Mouse (Mus musculus): ENCODE results near the gene Thoc5. TPM values are rescaled to one million over a fixed set of nuclear protein-coding genes. Genes with fewer than 3 reads are reported as not detected.

Thoc5 gene
- 42.3 and 44.1 TPM in 2 replicates for polyA plus RNA-seq (2016; fragmentation: Nextera tagmentation; extraction: Ambion mirVana)

GRCm38 (mm10) chr11:4894848-4895816, at the start of gene Thoc5:
Gene Thoc5, plus strand, starts transcription at chr11:4895320.
- peak; percentile 88 for ATAC-seq (ENCODE audit: insufficient number of reproducible peaks, insufficient read depth, low FRiP score, low TSS enrichment)
- Histone ChIP-seq H3K4me3 (peak within 1 kb of the TSS; percentile 73), H3K9ac (peak within 1 kb of the TSS; percentile 75), H3K9me3 (no peaks in the 10 kb centered on the region), H3K4me1 (peaks cover 4% of the 10 kb centered on the region), H3K27ac (peak within 1 kb of the TSS; percentile 74), H3K36me3 (peaks cover 36% of the 10 kb centered on the region), H3K4me2 (replicated peaks) (peak within 1 kb of the TSS; percentile 72), H3K27me3 (no peaks in the 10 kb centered on the region)
- 3% methylated on average over 52 of the region's 52 CpGs for WGBS

GRCm38 (mm10) chr11:4848483-4849248, 46.5 kb upstream of the Thoc5 start:
- H3K4me3 ChIP-seq: peak overlapping the region; percentile 99
- peak overlapping the region; percentile 84 for H3K27ac ChIP-seq
- H3K4me2 ChIP-seq (replicated peaks): peak overlapping the region; percentile 66
- H3K4me1 ChIP-seq: peaks cover 14% of the 10 kb centered on the region
- H3K36me3 ChIP-seq: no peaks in the 10 kb centered on the region
- H3K9ac ChIP-seq: peak overlapping the region; percentile 95
- no peaks in the 10 kb centered on the region for H3K9me3 ChIP-seq
- H3K27me3 ChIP-seq: no peaks in the 10 kb centered on the region
- WGBS: under 1% methylated on average over 50 of the region's 50 CpGs
- ATAC-seq (ENCODE audit: insufficient number of reproducible peaks, insufficient read depth, low FRiP score, low TSS enrichment): peak; percentile 44

DNA sequence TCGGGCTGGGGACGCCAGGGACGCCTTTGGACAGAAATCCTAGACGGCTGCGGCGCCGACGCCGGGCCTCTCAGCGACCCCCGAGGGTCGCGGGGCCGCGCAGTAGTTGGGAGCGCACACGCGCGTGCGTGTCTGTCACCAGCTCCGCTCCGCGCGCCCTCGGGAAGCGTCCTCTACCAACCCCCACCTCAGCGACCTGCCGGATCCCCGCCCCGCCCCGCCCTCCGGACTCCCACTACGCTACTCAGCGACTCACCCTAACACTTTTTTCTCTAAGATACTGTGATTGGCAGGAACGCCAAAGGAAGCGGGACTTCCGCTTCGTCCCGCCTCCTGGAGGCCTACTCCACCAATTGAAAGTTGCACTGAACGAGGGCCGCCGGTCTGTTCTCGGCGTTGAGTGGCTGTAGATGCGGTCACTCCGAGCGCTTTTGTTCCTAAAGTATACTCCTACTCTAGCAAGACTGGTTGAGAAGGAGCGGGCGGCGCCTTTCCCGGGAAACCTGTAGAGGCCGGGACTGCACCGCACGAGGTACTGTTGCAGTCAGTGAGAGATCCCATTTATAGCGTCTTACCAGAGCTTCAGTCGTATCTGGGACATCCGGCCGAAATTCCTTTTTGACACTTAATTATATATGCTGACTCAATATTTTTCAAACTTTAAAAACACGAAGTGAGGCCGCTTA, 45.7 kb upstream of the Thoc5 start, which contains the start of gene Nf2:
Gene Nf2, minus strand, starts transcription at position 279 of the 686 bp plus-strand sequence.
- Histone ChIP-seq H3K27ac (peak within 1 kb of the TSS; percentile 84), H3K27me3 (no peaks in the 10 kb centered on the region), H3K4me3 (peak within 1 kb of the TSS; percentile 99), H3K9ac (peak within 1 kb of the TSS; percentile 95), H3K4me1 (peaks cover 14% of the 10 kb centered on the region), H3K36me3 (no peaks in the 10 kb centered on the region), H3K9me3 (no peaks in the 10 kb centered on the region), H3K4me2 (replicated peaks) (peak within 1 kb of the TSS; percentile 66)
- peak; percentile 99 for ATAC-seq (ENCODE audit: insufficient number of reproducible peaks, insufficient read depth, low FRiP score, low TSS enrichment)
- WGBS: under 1% methylated on average over 60 of the region's 60 CpGs

- H3K4me2 ChIP-seq (replicated peaks): no peak overlapping the region
- ATAC-seq (ENCODE audit: insufficient number of reproducible peaks, insufficient read depth, low FRiP score, low TSS enrichment): no peak
- no peak overlapping the region for H3K4me3 ChIP-seq
- H3K27me3 ChIP-seq: no peaks in the 10 kb centered on the region
- H3K36me3 ChIP-seq: no peaks in the 10 kb centered on the region
- WGBS: 93% methylated on average over 2 of the region's 2 CpGs
- H3K27ac ChIP-seq: no peak overlapping the region
- H3K9me3 ChIP-seq: no peaks in the 10 kb centered on the region
- peaks cover 17% of the 10 kb centered on the region for H3K4me1 ChIP-seq
- H3K9ac ChIP-seq: no peak overlapping the region
These were observed 44.7 kb upstream of the Thoc5 start for GRCm38 (mm10) chr11:4850404-4850803.

DNA sequence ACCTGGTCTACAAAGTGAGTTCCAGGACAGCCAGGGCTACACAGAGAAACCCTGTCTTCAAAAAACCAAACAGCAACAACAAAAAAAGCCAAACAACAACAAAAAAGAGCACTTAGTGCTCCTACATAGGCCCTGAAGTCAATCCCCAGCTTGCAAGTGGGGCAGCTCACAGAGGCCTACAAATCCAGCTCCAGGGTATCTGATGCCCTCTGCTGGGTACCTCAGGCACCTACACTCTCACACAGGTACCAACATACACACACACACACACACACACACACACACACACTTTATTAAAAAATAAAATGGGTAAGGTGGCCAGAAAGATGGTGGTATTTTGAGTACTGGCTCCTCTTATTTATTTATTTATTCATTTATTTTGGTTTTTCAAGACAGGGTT, 42.1 kb upstream of the Thoc5 start:
- H3K9ac ChIP-seq: no peak overlapping the region
- H3K27me3 ChIP-seq: no peaks in the 10 kb centered on the region
- H3K4me2 ChIP-seq (replicated peaks): no peak overlapping the region
- H3K4me3 ChIP-seq: no peak overlapping the region
- peaks cover 6% of the 10 kb centered on the region for H3K4me1 ChIP-seq
- no peaks in the 10 kb centered on the region for H3K36me3 ChIP-seq
- H3K9me3 ChIP-seq: no peaks in the 10 kb centered on the region
- H3K27ac ChIP-seq: no peak overlapping the region
- ATAC-seq (ENCODE audit: insufficient number of reproducible peaks, insufficient read depth, low FRiP score, low TSS enrichment): no peak

GRCm38 (mm10) chr11:4854181-4854580, 40.9 kb upstream of the Thoc5 start:
- ATAC-seq (ENCODE audit: insufficient number of reproducible peaks, insufficient read depth, low FRiP score, low TSS enrichment): no peak
- no peak overlapping the region for H3K4me2 ChIP-seq (replicated peaks)
- no peaks in the 10 kb centered on the region for H3K27me3 ChIP-seq
- 86% methylated on average over 5 of the region's 5 CpGs for WGBS
- no peak overlapping the region for H3K9ac ChIP-seq
- H3K27ac ChIP-seq: no peak overlapping the region
- no peaks in the 10 kb centered on the region for H3K9me3 ChIP-seq
- H3K36me3 ChIP-seq: no peaks in the 10 kb centered on the region
- H3K4me1 ChIP-seq: 0 out of 2 replicates have a peak, but pooled peaks cover 4% of the 10 kb centered on the region
- H3K4me3 ChIP-seq: no peak overlapping the region

DNA sequence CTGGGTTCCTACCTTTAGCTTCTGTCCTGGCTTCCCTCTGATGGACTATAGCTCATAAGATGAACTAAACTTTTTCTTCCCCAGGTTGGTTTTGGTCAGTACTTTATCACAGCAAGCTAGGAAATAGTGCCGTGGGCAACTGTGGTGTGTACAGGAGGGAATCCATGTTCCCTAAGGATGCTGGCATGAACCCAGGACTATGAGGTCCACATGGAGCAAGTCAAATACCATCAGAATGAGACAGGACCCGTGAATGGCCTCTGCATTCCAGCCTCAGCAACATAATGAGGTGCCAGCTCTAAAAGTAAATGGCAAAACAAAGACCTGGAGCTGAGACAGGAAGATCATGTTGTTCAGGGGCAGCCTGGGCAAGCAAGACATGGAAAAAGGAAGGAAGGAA, 36.7 kb upstream of the Thoc5 start:
- WGBS: 63% methylated on average over 2 of the region's 2 CpGs

DNA sequence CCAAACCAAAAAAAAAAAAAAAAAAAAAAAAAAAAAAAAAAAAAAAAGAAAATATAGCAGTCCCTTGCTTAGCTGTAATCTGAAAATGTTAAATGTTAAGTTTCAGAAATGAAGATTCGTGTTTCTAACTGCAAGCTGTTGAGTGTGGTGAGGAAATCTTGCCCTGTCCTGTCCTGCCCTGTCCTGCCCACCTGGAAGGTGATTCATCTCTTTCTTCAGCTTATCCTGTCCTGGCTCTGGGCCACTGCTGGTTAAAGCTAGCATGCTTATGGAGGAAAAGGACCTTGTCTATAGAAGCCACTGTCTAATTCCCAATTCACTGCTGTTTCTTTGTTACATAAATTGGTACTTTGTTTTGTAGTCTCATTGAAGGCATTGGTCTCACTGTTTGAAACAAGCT, 34.1 kb upstream of the Thoc5 start:
- WGBS: 70% methylated on average over 1 of the region's 1 CpGs

More for the DNA sequence above, 36.7 kb upstream of the Thoc5 start:
- Histone ChIP-seq H3K4me3 (no peak overlapping the region), H3K36me3 (no peaks in the 10 kb centered on the region), H3K9ac (no peak overlapping the region), H3K27ac (no peak overlapping the region), H3K9me3 (no peaks in the 10 kb centered on the region), H3K4me2 (replicated peaks) (no peak overlapping the region), H3K4me1 (peaks cover 17% of the 10 kb centered on the region), H3K27me3 (no peaks in the 10 kb centered on the region)
- no peak for ATAC-seq (ENCODE audit: insufficient number of reproducible peaks, insufficient read depth, low FRiP score, low TSS enrichment)

GRCm38 (mm10) chr11:4861816-4862604, 33.1 kb upstream of the Thoc5 start:
- no peaks in the 10 kb centered on the region for H3K36me3 ChIP-seq
- H3K9ac ChIP-seq: no peak overlapping the region
- peak overlapping the region; percentile 85 for H3K27ac ChIP-seq
- no peaks in the 10 kb centered on the region for H3K27me3 ChIP-seq
- 0 out of 2 replicates have a peak, but pooled peaks have one; percentile 56 for ATAC-seq (ENCODE audit: insufficient number of reproducible peaks, insufficient read depth, low FRiP score, low TSS enrichment)
- peak overlapping the region; percentile 23; the same call in 1 of the 2 replicates for H3K4me2 ChIP-seq (replicated peaks)
- H3K4me3 ChIP-seq: no peak overlapping the region
- H3K9me3 ChIP-seq: no peaks in the 10 kb centered on the region
- peaks cover 14% of the 10 kb centered on the region for H3K4me1 ChIP-seq
- WGBS: 22% methylated on average over 11 of the region's 11 CpGs

More for the DNA sequence above, 34.1 kb upstream of the Thoc5 start:
- H3K4me1 ChIP-seq: peaks cover 14% of the 10 kb centered on the region
- no peaks in the 10 kb centered on the region for H3K9me3 ChIP-seq
- H3K36me3 ChIP-seq: no peaks in the 10 kb centered on the region
- H3K4me2 ChIP-seq (replicated peaks): no peak overlapping the region
- no peak overlapping the region for H3K9ac ChIP-seq
- H3K27me3 ChIP-seq: no peaks in the 10 kb centered on the region
- no peak for ATAC-seq (ENCODE audit: insufficient number of reproducible peaks, insufficient read depth, low FRiP score, low TSS enrichment)
- no peak overlapping the region for H3K4me3 ChIP-seq
- H3K27ac ChIP-seq: peak overlapping the region; percentile 85; the same call in 1 of the 2 replicates

DNA sequence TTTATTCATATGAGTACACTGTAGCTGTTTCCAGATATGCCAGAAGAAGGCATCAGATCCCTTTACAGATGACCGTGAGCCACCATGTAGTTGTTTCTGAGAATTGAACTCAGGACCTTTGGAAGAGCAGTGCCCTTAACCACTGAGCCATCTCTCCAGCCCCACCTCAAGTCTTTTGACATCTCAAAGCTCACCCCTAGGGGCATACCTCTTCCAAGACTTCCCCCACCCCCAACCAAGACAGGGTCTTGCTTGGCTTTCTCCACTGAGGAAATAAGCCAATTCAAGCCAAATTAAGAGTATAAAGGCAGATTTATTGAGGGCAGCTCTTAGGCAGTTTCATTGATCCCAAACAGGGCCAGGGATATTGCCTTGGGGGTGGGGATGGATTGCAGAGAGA, 32.4 kb upstream of the Thoc5 start:
- no peak for ATAC-seq (ENCODE audit: insufficient number of reproducible peaks, insufficient read depth, low FRiP score, low TSS enrichment)
- Histone ChIP-seq H3K36me3 (no peaks in the 10 kb centered on the region), H3K9ac (no peak overlapping the region), H3K9me3 (no peaks in the 10 kb centered on the region), H3K27ac (no peak overlapping the region), H3K4me3 (no peak overlapping the region), H3K4me2 (replicated peaks) (no peak overlapping the region), H3K27me3 (no peaks in the 10 kb centered on the region), H3K4me1 (peaks cover 14% of the 10 kb centered on the region)
- 100% methylated on average over 1 of the region's 1 CpGs for WGBS

Data from embryonic facial prominence, embryonic 12.5 days (tissue).